Mouse (Mus musculus) neural tube, embryonic 12.5 days (tissue): ENCODE measurements around the gene Phf12. TPM values are rescaled to one million over a fixed set of nuclear protein-coding genes. Genes with fewer than 3 reads are reported as not detected.

Source experiments
- ATAC-seq: fragments of 200-750 bp; cut with Nextera tagmentation; 2 replicates; pipeline ENCODE4 v1.8.0; 2017; ENCODE audit warnings: low read depth, mild to moderate bottlenecking, moderate TSS enrichment, moderate library complexity; ENCODE audit not compliant: low FRiP score
- H3K27ac ChIP-seq: fragments of 300-500 bp; sonication (generic); 2 replicates; pipeline ENCODE4 v1.5.1; 2016
- H3K27me3 ChIP-seq: fragments of 300-500 bp; sonication (generic); replicated peaks from 2 replicates; pipeline ENCODE4 v1.6.1; 2016; ENCODE audit warnings: mild to moderate bottlenecking
- H3K36me3 ChIP-seq: fragments of 300-500 bp; sonication (generic); 2 replicates; pipeline ENCODE4 v1.6.1; 2016; ENCODE audit warnings: mild to moderate bottlenecking
- H3K4me1 ChIP-seq: fragments of 300-500 bp; sonication (generic); 2 replicates; pipeline ENCODE4 v1.6.1; 2016
- H3K4me2 ChIP-seq: fragments of 300-500 bp; sonication (generic); replicated peaks from 2 replicates; pipeline ENCODE4 v1.6.1; 2016; ENCODE audit warnings: mild to moderate bottlenecking
- H3K4me3 ChIP-seq: fragments of 300-500 bp; sonication (generic); 2 replicates; pipeline ENCODE4 v1.5.1; 2016
- H3K9ac ChIP-seq: fragments of 300-500 bp; sonication (generic); 2 replicates; pipeline ENCODE4 v1.6.1; 2016; ENCODE audit warnings: mild to moderate bottlenecking
- H3K9me3 ChIP-seq: fragments of 300-500 bp; sonication (generic); 2 replicates; pipeline ENCODE4 v1.6.1; 2016; ENCODE audit warnings: mild to moderate bottlenecking
- WGBS: fragments of 180-500 bp; shearing (Covaris S2); methylation state at CpG from one replicate; pipeline ENCODE4 v1.1.7; 2016; 5-methylcytosine and 5-hydroxymethylcytosine counted together
- polyA plus RNA-seq: library from polyadenylated mRNA; unstranded; fragments of >200 nt; fragmentation: Nextera tagmentation; extraction: Ambion mirVana; gene quantifications from 2 replicates; pipeline ENCODE4 v1.2.1, GENCODE M21; 2016

The Phf12 gene
- polyA plus RNA-seq, 1 experiment from 2014 or later, result 29.5 TPM

DNA sequence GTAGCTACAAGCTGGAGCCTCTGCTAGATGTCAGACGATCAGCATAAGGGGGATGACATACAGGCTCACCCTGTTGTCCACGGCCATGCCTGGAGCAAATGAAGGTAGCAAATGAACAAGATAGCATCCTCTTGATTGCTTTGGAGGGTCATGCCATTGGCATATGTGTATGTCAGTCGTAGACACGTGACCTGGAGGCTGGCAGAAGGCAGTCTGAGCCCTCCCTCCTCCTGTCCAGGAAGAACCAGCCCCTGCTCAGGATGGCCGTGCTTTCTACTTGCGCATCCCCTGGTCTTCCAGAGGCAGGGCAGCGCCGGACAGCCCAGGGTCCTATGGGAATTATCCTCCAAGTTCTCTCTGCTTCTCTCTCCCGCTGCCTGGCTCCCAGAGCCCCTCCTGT lies 23.6 kb upstream of the Phf12 start:
- Histone ChIP-seq H3K9ac (no peak overlapping the region), H3K4me2 (no peak overlapping the region), H3K27me3 (peaks cover 89% of the 10 kb centered on the region), H3K27ac (no peak overlapping the region), H3K4me3 (no peak overlapping the region), H3K36me3 (peaks cover 6% of the 10 kb centered on the region; the same call in 1 of the 2 replicates), H3K4me1 (peaks cover 9% of the 10 kb centered on the region; the same call in 1 of the 2 replicates), H3K9me3 (no peaks in the 10 kb centered on the region)
- ATAC-seq, result no peak
- 74% methylated on average over 9 of the region's 9 CpGs for WGBS

DNA sequence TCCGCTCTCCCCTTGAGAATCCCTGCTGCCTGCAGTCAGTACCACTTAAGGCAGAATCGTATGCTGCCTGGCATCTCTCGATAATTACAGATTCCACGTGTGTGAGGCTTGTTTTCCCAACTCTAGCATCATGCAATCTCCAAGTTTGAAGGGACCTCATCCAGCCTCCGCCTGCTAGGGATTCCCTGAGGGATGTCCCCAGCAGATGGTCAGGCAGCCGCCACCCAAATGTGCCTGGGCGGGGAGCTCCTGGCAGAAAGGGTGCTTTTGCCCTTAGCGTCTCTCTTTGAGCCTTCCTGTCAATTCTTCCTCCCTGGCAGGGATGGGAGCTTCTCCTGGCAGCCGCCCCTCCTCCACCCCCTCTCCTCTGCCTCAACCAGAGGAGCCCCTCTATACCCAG lies 22.4 kb upstream of the Phf12 start:
- no peaks in the 10 kb centered on the region for H3K9me3 ChIP-seq
- H3K36me3 ChIP-seq, result no peaks in the 10 kb centered on the region
- no peak for ATAC-seq
- H3K9ac ChIP-seq, result no peak overlapping the region
- H3K4me2 ChIP-seq, result no peak overlapping the region
- peaks cover 84% of the 10 kb centered on the region for H3K27me3 ChIP-seq
- 60% methylated on average over 9 of the region's 9 CpGs for WGBS
- no peak overlapping the region for H3K27ac ChIP-seq
- H3K4me3 ChIP-seq, result no peak overlapping the region
- H3K4me1 ChIP-seq, result peaks cover 19% of the 10 kb centered on the region

DNA sequence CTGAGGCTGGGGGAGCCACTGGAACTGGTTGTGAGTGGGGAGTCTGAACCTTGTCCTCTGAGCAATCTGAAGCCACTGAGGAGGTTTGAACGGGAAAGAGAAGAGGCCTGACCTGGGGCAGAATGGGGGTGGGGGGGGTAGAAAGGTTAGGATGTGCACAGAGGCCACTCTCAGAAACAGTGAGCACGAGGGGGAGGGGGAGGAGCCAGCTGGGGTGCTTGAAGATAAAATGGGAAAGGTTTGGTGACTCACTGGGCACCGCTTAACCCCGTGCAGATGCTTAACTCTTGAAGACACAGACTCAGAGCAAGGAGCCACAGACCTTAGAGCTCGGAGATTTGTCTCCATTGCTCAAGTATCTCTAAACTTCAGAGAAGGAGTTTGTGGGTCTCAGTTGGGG lies 21.7 kb upstream of the Phf12 start:
- Histone ChIP-seq H3K9ac (no peak overlapping the region), H3K4me2 (no peak overlapping the region), H3K36me3 (no peaks in the 10 kb centered on the region), H3K9me3 (no peaks in the 10 kb centered on the region), H3K4me1 (peaks cover 26% of the 10 kb centered on the region), H3K27ac (no peak overlapping the region), H3K27me3 (peaks cover 79% of the 10 kb centered on the region), H3K4me3 (no peak overlapping the region)
- no peak for ATAC-seq
- WGBS, result 59% methylated on average over 5 of the region's 5 CpGs

DNA sequence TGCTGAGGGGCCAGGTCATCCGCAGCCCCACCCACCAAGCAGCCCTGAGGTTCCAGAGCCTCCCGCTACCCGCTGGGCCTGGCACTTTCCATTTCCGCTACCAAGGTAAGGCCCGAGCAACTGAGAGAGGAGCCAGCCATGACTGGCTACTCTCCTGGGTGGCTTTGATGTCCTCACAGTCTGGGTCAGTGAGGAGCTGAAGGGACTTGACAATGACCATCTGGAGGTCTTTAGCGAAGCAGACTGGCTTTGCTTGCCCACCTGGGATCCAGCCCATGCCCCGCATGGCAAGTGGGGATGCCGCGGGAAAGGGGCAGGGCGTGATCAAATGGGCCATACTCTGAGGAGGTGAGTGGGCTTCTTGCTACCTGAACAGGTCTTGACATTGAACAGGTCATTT lies 19.6 kb upstream of the Phf12 start:
- H3K9me3 ChIP-seq, result no peaks in the 10 kb centered on the region
- no peak overlapping the region for H3K4me2 ChIP-seq
- H3K4me3 ChIP-seq, result no peak overlapping the region
- no peak overlapping the region for H3K9ac ChIP-seq
- H3K4me1 ChIP-seq, result peaks cover 32% of the 10 kb centered on the region
- 91% methylated on average over 10 of the region's 10 CpGs for WGBS
- H3K36me3 ChIP-seq, result no peaks in the 10 kb centered on the region
- H3K27me3 ChIP-seq, result peaks cover 65% of the 10 kb centered on the region
- no peak for ATAC-seq
- no peak overlapping the region for H3K27ac ChIP-seq

DNA sequence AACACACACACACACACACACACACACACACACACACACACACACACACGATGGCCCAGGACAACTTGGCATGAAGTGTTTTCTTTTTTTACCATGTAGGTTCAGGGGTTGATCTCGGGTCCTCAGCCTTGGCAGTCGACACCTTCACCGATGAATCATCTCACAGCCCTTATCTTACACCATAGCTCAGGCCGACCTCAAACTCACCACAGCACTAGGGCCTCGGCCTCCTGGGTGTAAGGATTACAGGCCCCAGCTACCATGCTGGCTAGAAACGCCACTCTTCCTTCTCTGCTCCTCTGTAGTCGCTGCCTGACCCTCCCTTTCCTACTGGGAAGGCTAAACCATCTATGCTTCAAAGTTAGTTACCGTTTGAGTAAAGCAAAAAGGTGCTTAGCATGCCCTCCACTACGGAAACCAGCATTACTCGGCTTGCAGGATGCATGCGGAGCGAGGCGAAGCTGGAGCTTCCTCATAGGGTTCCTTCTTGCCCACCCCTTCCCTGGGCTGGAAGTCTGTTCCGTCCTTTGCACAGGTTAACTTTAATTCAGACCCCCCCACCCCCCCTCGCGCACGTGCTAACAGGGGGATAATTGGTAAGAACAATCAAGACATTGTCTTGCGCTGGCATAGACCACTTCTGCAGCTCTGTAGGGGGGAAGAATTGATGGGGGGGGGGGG lies 18.0 kb upstream of the Phf12 start:
- H3K27ac ChIP-seq, result no peak overlapping the region
- peaks cover 60% of the 10 kb centered on the region for H3K27me3 ChIP-seq
- peak; percentile 15; the same call in 1 of the 2 replicates for ATAC-seq
- no peaks in the 10 kb centered on the region for H3K9me3 ChIP-seq
- peaks cover 29% of the 10 kb centered on the region for H3K4me1 ChIP-seq
- H3K36me3 ChIP-seq, result peaks cover 7% of the 10 kb centered on the region; the same call in 1 of the 2 replicates
- H3K4me3 ChIP-seq, result no peak overlapping the region
- WGBS, result 9% methylated on average over 19 of the region's 19 CpGs
- 0 out of 2 replicates have a peak overlapping the region, but pooled peaks have one; percentile 1 for H3K9ac ChIP-seq
- peak overlapping the region; percentile 40 for H3K4me2 ChIP-seq

DNA sequence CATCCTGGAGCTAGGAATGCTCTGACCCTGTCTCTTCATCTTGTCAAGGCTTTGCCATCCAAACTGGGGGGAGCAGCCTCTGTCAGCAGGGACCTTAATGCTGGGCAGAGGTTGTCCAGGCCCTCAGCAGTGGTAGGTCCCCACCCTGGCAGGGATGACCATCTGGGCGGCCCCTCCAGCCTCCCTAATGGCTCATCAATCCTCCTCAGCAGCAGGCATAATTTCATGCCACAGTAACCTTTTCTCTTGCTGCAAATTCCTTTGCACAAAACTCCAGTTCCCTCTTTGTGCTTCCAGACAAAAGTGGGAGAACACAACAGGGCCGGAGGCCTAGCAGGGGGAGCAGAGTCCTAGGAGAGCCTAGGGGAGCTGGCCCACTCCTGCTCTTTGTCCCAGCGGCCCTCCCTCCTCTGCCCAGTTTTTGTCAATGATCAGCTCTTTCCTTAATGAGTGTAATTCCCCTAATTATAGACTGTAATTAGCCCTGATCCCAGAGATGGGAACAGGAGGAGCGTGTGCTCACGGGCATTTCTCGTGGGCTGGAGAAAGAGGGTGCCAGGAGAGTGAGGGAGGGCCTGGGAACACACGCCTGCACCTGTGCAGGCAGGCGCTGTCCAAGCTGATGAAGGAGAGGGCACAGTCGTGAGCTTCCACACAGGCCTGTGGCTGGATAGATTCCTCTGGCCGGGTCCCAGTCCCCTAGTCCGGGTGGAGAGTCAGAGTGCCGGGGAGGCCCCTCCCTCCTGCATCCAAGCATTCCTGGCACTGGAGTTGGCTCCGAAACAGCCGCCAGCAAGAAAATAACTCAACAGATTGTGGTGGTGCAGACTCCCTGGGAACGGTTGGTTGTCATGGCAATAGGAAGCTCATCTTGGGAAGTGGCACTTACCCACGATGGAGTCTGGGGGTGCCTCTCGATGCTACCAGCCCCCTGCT lies 17.2 kb upstream of the Phf12 start:
- Histone ChIP-seq H3K4me2 (peak overlapping the region; percentile 40), H3K9ac (peak overlapping the region; percentile 1; the same call in 1 of the 2 replicates), H3K27ac (no peak overlapping the region), H3K4me3 (no peak overlapping the region), H3K27me3 (peaks cover 56% of the 10 kb centered on the region), H3K36me3 (peaks cover 8% of the 10 kb centered on the region; the same call in 1 of the 2 replicates), H3K4me1 (peaks cover 25% of the 10 kb centered on the region), H3K9me3 (no peaks in the 10 kb centered on the region)
- peak; percentile 78 for ATAC-seq
- 5% methylated on average over 17 of the region's 17 CpGs for WGBS

DNA sequence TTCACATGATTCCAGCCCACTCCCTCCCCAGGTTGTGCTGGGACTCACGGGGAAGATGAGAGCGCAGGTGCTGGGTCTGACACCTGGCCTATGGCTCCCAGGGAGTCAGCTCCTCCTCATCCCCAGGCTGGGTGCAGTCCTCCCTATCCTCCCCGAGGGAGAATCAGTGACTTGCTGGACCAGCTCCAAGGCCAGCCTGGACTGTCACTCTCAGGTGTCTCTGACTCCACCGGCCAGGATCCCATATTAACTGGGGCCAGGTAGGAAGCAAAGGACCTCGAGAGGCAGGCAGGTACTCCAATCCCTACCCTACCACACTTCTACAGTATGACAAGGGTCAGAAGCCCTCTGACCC lies 16.5 kb upstream of the Phf12 start:
- 52% methylated on average over 5 of the region's 5 CpGs for WGBS
- Histone ChIP-seq H3K27me3 (peaks cover 52% of the 10 kb centered on the region), H3K36me3 (peaks cover 8% of the 10 kb centered on the region; the same call in 1 of the 2 replicates), H3K27ac (no peak overlapping the region), H3K4me1 (peaks cover 24% of the 10 kb centered on the region), H3K4me2 (peak overlapping the region; percentile 40; the same call in 1 of the 2 replicates), H3K9ac (no peak overlapping the region), H3K9me3 (no peaks in the 10 kb centered on the region), H3K4me3 (no peak overlapping the region)
- peak; percentile 34; the same call in 1 of the 2 replicates for ATAC-seq

DNA sequence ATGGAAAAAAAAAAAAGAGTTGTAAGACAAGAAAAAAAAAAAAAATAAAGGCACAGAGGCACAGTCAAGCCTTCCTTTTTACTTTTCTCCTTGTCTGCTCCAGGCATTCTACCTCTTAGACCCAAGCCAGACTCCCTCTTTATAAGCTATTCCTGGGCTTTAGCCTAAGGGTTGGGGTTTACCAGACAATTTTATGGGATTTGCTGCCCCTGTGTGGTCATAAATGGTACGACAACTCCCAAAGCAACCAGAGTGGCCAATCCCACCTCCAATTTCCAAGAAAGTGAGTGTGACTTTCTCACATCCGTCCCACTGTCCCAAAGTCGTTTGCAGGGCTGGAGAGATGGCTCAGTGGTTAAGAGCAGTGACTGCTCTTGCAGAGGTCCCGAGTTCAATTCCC lies 15.4 kb upstream of the Phf12 start:
- Histone ChIP-seq H3K4me3 (no peak overlapping the region), H3K36me3 (peaks cover 8% of the 10 kb centered on the region; the same call in 1 of the 2 replicates), H3K9ac (no peak overlapping the region), H3K9me3 (no peaks in the 10 kb centered on the region), H3K27ac (no peak overlapping the region), H3K27me3 (peaks cover 48% of the 10 kb centered on the region), H3K4me2 (no peak overlapping the region), H3K4me1 (peaks cover 24% of the 10 kb centered on the region)
- no peak for ATAC-seq
- WGBS, result 2% methylated on average over 4 of the region's 4 CpGs

DNA sequence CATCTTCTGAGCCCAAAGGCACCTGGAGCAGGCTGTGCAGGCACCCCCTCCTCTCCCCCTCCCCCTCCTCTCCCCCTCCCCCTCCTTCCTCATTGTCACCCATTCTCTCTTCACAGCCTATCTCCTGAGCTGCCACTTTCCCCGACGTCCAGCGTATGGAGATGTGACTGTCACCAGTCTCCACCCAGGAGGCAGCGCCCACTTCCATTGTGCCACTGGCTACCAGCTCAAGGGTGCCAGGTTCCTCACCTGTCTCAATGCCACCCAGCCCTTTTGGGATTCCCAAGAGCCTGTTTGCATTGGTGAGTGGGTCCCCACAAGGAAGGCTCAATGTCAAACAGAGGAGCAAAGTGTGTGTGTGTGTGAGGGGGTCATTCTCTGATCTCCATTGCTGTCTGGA lies 13.8 kb upstream of the Phf12 start:
- no peak overlapping the region for H3K4me2 ChIP-seq
- no peak overlapping the region for H3K9ac ChIP-seq
- H3K27me3 ChIP-seq, result peaks cover 52% of the 10 kb centered on the region
- no peak overlapping the region for H3K4me3 ChIP-seq
- H3K4me1 ChIP-seq, result peaks cover 24% of the 10 kb centered on the region
- peaks cover 8% of the 10 kb centered on the region; the same call in 1 of the 2 replicates for H3K36me3 ChIP-seq
- no peak for ATAC-seq
- H3K9me3 ChIP-seq, result no peaks in the 10 kb centered on the region
- no peak overlapping the region for H3K27ac ChIP-seq
- 76% methylated on average over 4 of the region's 4 CpGs for WGBS

DNA sequence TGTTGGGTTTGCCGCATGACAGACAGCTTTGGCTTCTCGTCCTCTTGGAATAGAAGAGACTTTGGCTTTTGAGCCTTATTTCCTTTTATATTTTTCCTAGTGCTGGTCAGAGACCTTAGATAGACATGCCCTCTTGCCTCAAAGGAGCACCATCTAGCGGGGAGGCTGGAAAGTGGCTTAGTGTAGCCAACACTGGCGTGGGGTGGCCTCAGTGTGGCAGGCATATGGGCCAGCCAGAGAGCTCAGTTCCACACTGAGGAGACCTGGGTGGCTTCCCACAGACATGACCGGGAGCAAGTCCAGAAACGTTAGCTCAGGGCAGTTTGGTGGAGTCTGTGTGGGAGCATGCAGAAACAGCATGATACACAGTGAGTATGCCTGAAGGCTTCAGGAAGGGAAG lies 11.8 kb upstream of the Phf12 start:
- no peak overlapping the region for H3K4me2 ChIP-seq
- no peak overlapping the region for H3K27ac ChIP-seq
- no peak for ATAC-seq
- H3K4me3 ChIP-seq, result no peak overlapping the region
- H3K4me1 ChIP-seq, result peaks cover 8% of the 10 kb centered on the region
- WGBS, result 89% methylated on average over 6 of the region's 6 CpGs
- peaks cover 61% of the 10 kb centered on the region for H3K27me3 ChIP-seq
- H3K36me3 ChIP-seq, result peaks cover 8% of the 10 kb centered on the region; the same call in 1 of the 2 replicates
- no peak overlapping the region for H3K9ac ChIP-seq
- H3K9me3 ChIP-seq, result no peaks in the 10 kb centered on the region

DNA sequence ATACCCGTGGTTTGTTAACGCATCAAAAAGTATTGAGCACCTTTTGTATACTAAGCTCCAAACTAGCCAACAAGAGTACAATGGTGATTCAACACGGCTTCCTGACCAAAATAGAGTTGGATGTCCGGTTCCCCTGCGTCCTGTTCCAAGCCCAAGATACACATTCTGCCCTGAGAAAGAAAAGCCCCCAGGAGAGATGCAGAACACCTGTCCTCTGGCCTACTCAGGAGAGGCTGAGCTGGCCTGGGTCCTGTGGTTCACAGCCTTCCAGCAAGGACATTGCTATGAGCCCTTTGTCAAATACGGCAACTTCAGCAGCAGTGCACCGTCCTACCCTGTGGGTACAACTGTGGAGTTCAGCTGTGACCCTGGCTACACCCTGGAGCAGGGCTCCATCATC lies 9.0 kb upstream of the Phf12 start:
- Histone ChIP-seq H3K4me2 (no peak overlapping the region), H3K9me3 (no peaks in the 10 kb centered on the region), H3K9ac (no peak overlapping the region), H3K4me3 (no peak overlapping the region), H3K4me1 (no peaks in the 10 kb centered on the region), H3K27ac (no peak overlapping the region), H3K27me3 (peaks cover 70% of the 10 kb centered on the region), H3K36me3 (peaks cover 8% of the 10 kb centered on the region; the same call in 1 of the 2 replicates)
- ATAC-seq, result no peak
- 89% methylated on average over 7 of the region's 7 CpGs for WGBS

DNA sequence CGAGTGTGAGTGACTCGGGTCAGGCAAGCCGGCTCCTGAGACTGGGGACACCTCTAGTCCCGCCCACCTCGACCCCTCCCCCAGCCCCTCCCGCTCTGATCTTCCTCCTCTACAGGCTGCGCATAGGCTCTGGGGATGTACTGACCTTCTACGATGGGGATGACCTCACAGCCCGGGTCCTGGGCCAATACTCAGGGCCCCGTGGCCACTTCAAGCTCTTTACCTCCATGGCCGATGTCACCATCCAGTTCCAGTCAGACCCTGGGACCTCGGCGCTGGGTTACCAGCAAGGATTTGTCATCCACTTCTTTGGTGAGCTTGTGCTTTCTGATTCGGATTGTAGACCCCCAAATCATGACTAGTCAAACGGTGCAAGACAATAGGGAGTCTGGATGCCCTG lies 8.2 kb upstream of the Phf12 start:
- no peak overlapping the region for H3K27ac ChIP-seq
- peaks cover 68% of the 10 kb centered on the region for H3K27me3 ChIP-seq
- no peaks in the 10 kb centered on the region for H3K9me3 ChIP-seq
- H3K4me3 ChIP-seq, result no peak overlapping the region
- peaks cover 4% of the 10 kb centered on the region; the same call in 1 of the 2 replicates for H3K36me3 ChIP-seq
- ATAC-seq, result no peak
- WGBS, result 50% methylated on average over 15 of the region's 15 CpGs
- H3K4me1 ChIP-seq, result no peaks in the 10 kb centered on the region
- no peak overlapping the region for H3K4me2 ChIP-seq
- H3K9ac ChIP-seq, result no peak overlapping the region
